Mouse (Mus musculus): Measurements from ENCODE around the gene Sec61b. TPM values are rescaled to one million over a fixed set of nuclear protein-coding genes. Genes with fewer than 3 reads are reported as not detected.

Sec61b gene
- polyA plus RNA-seq (2015; fragmentation: Nextera tagmentation; extraction: Ambion mirVana), result 256 and 269 TPM in 2 replicates

- H3K27ac ChIP-seq (replicated peaks), result peak within 1 kb of the TSS; percentile 99
- H3K9me3 ChIP-seq, result no peaks in the 10 kb centered on the region
- peaks cover 21% of the 10 kb centered on the region for H3K4me1 ChIP-seq
- peaks cover 48% of the 10 kb centered on the region for H3K36me3 ChIP-seq
- no peaks in the 10 kb centered on the region for H3K27me3 ChIP-seq
- under 1% methylated on average over 58 of the region's 58 CpGs for WGBS
- ATAC-seq (replicated peaks), result peak; percentile 98
- peak within 1 kb of the TSS; percentile 82 for H3K4me2 ChIP-seq (replicated peaks)
- H3K9ac ChIP-seq (replicated peaks), result peak within 1 kb of the TSS; percentile 92
- H3K4me3 ChIP-seq, result peak within 1 kb of the TSS; percentile 76
Observed at GRCm38 (mm10) chr4:47473968-47474729, at the start of gene Sec61b, which contains the start of gene Alg2. Gene Sec61b (plus strand): TSS chr4:47474658. Gene Alg2 (minus strand): TSS chr4:47474333.

GRCm38 (mm10) chr4:47425247-47425830 is 49.1 kb upstream of the Sec61b start:
- H3K4me3 ChIP-seq, result no peak overlapping the region
- no peaks in the 10 kb centered on the region for H3K4me1 ChIP-seq
- no peaks in the 10 kb centered on the region for H3K9me3 ChIP-seq
- H3K27me3 ChIP-seq, result no peaks in the 10 kb centered on the region; the same call in 1 of the 2 replicates
- ATAC-seq (replicated peaks), result no peak
- WGBS, result 82% methylated on average over 16 of the region's 16 CpGs
- no peaks in the 10 kb centered on the region for H3K36me3 ChIP-seq
- H3K4me2 ChIP-seq (replicated peaks), result no peak overlapping the region
- no peak overlapping the region for H3K27ac ChIP-seq (replicated peaks)
- H3K9ac ChIP-seq (replicated peaks), result no peak overlapping the region

DNA sequence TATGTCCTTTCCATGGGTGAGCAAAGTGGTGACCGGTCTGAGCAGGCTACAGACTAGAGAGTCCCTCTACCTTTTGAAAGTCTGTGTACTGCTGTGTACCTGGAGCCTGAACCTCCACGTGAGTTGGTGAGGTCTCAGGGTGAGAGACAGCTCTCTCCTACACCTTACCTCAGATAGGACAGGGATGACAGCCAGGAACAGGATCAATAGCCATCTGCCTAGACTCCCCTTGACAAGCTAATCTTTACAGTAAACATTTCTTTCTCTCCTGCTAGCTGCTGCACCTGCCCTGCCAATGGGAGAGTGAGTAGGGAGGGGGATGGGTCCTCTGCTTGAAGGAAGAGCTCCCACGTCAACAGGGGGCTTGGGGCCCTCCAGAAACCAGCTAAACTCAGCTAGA is 46.9 kb upstream of the Sec61b start:
- Histone ChIP-seq H3K27me3 (no peaks in the 10 kb centered on the region; the same call in 1 of the 2 replicates), H3K9ac (replicated peaks) (no peak overlapping the region), H3K36me3 (no peaks in the 10 kb centered on the region), H3K9me3 (no peaks in the 10 kb centered on the region), H3K4me1 (no peaks in the 10 kb centered on the region), H3K4me2 (replicated peaks) (no peak overlapping the region), H3K27ac (replicated peaks) (no peak overlapping the region), H3K4me3 (no peak overlapping the region)
- ATAC-seq (replicated peaks), result no peak
- 75% methylated on average over 3 of the region's 3 CpGs for WGBS

DNA sequence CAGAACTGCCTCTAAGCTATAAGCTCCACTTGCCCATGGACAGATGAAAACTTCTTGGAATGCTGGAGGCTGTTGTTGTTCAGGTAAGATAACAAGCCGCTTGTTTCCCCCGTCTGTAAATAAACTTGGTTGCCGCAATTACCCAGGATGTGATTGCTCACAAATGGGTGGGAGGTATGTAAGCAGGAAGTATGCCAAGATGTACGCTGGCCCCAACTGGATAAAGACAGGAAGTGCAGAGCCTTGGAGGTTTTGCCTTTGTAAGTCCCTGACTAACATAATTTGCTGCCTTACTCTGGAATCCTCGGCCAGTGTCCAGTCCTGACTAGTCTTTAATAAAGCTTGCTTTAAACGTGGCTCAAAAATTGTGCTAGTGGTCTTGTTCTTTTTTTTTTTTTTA is 43.9 kb upstream of the Sec61b start:
- Histone ChIP-seq H3K4me1 (no peaks in the 10 kb centered on the region), H3K27ac (replicated peaks) (no peak overlapping the region), H3K9ac (replicated peaks) (no peak overlapping the region), H3K27me3 (no peaks in the 10 kb centered on the region; the same call in 1 of the 2 replicates), H3K9me3 (no peaks in the 10 kb centered on the region), H3K4me3 (no peak overlapping the region), H3K4me2 (replicated peaks) (no peak overlapping the region), H3K36me3 (no peaks in the 10 kb centered on the region)
- WGBS, result 77% methylated on average over 6 of the region's 6 CpGs
- ATAC-seq (replicated peaks), result no peak

DNA sequence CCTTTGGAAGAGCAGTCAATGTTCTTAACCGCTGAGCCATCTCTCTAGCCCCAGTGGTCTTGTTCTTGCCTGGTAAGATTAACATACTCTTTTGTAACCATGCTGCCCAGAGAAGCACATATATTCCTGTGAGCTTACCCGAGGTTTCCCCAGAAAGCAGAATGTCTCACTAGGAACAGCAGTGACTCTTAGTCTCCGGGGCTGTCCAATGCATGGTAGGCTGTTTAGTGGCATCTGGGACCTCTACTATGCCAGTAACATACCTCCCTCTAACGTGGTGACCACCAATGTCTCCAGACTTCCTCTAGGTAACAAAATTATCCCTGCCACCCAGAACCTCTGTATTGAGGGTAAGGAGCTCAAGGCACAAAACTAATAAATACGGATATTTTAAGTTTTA is 43.4 kb upstream of the Sec61b start:
- Histone ChIP-seq H3K36me3 (no peaks in the 10 kb centered on the region), H3K27me3 (no peaks in the 10 kb centered on the region; the same call in 1 of the 2 replicates), H3K4me1 (no peaks in the 10 kb centered on the region), H3K4me2 (replicated peaks) (no peak overlapping the region), H3K9me3 (no peaks in the 10 kb centered on the region), H3K9ac (replicated peaks) (no peak overlapping the region), H3K27ac (replicated peaks) (no peak overlapping the region), H3K4me3 (no peak overlapping the region)
- WGBS, result 92% methylated on average over 5 of the region's 5 CpGs
- no peak for ATAC-seq (replicated peaks)

GRCm38 (mm10) chr4:47432766-47433165 is 41.7 kb upstream of the Sec61b start:
- ATAC-seq (replicated peaks), result no peak

DNA sequence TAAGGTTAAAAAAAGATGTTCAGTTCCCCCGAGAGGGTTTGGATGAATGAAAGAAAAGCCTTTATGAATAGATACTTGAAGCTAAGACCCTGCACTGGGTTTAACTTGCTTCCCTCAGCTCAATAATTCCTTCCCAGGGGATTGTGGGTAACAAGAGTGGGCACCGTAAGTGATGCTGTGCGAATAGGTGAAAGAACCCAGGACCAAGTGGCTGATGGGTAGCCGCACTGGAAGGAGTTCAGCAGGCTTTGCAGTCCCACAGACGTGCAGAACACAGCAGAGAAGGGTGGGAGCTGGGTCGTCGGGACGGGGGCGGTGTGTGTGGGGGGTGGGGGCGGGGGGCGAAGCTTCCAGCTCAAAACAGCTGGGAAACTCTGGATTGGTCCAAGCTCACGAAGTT is 39.3 kb upstream of the Sec61b start:
- no peak overlapping the region for H3K9ac ChIP-seq (replicated peaks)
- H3K9me3 ChIP-seq, result no peaks in the 10 kb centered on the region
- WGBS, result 66% methylated on average over 12 of the region's 12 CpGs
- no peak for ATAC-seq (replicated peaks)
- no peaks in the 10 kb centered on the region for H3K36me3 ChIP-seq
- peaks cover 14% of the 10 kb centered on the region for H3K4me1 ChIP-seq
- H3K27ac ChIP-seq (replicated peaks), result no peak overlapping the region
- H3K27me3 ChIP-seq, result no peaks in the 10 kb centered on the region
- H3K4me2 ChIP-seq (replicated peaks), result no peak overlapping the region
- H3K4me3 ChIP-seq, result no peak overlapping the region

More at GRCm38 (mm10) chr4:47432766-47433165, 41.7 kb upstream of the Sec61b start:
- Histone ChIP-seq H3K4me1 (peaks cover 6% of the 10 kb centered on the region), H3K36me3 (no peaks in the 10 kb centered on the region), H3K9ac (replicated peaks) (no peak overlapping the region), H3K4me2 (replicated peaks) (no peak overlapping the region), H3K27me3 (no peaks in the 10 kb centered on the region), H3K4me3 (no peak overlapping the region), H3K9me3 (no peaks in the 10 kb centered on the region), H3K27ac (replicated peaks) (no peak overlapping the region)
- 91% methylated on average over 7 of the region's 7 CpGs for WGBS

GRCm38 (mm10) chr4:47435566-47436360 is 38.7 kb upstream of the Sec61b start:
- H3K4me1 ChIP-seq, result peaks cover 14% of the 10 kb centered on the region
- no peak for ATAC-seq (replicated peaks)
- no peaks in the 10 kb centered on the region for H3K27me3 ChIP-seq
- no peak overlapping the region for H3K27ac ChIP-seq (replicated peaks)
- no peak overlapping the region for H3K9ac ChIP-seq (replicated peaks)
- H3K36me3 ChIP-seq, result no peaks in the 10 kb centered on the region
- 86% methylated on average over 28 of the region's 28 CpGs for WGBS
- H3K9me3 ChIP-seq, result no peaks in the 10 kb centered on the region
- no peak overlapping the region for H3K4me2 ChIP-seq (replicated peaks)
- H3K4me3 ChIP-seq, result no peak overlapping the region

DNA sequence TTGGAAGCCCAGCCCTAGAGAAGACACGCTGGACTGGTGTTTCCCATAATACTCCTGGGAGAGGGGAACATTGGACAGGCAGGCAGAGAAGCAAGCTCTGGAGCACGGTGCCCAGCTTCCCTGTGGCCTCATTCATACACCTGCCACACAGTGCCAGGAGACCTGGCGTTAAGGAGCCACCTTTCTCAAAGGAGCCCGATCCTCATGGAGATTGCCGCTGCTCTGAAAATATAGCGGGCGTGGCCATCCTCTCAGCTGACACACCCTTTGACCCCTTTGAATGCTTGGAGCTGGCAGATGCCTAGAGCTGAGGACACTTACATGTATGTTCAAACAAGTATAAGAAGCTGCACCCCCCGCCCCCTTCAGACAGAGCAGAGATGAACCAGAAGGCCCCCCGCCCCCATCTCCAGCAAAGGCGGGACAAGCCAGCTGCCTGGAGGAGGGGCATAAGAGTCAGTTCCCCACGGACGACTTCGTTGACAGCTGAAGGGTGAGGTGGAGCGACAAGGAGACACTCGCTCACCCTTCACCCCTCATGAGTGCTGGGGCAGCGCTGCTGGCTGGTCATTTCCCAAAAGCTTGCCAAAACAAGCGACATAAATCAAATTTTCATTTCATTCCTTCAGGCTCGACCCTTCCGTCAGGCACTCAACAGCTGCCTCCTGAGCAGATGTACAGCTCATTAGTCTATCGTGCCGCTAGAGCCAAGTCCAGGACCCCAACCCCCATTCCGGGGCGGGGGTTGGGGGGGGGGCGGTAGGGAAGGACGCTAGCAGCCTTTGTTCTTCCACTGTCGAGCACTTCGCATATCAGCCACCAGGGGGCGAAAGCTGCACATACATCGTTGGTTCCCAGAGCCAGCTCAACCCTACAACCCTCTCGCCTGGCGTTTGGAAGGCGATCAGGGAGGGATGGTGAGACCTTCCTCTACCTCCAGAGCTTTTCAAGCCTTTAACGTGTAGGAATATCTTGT is 36.8 kb upstream of the Sec61b start:
- Histone ChIP-seq H3K9ac (replicated peaks) (peak overlapping the region; percentile 74), H3K27me3 (no peaks in the 10 kb centered on the region), H3K4me2 (replicated peaks) (peak overlapping the region; percentile 93), H3K9me3 (no peaks in the 10 kb centered on the region), H3K4me1 (peaks cover 14% of the 10 kb centered on the region), H3K4me3 (peak overlapping the region; percentile 52), H3K27ac (replicated peaks) (peak overlapping the region; percentile 88), H3K36me3 (no peaks in the 10 kb centered on the region)
- WGBS, result 1% methylated on average over 33 of the region's 33 CpGs
- ATAC-seq (replicated peaks), result peak; percentile 93

- ATAC-seq (replicated peaks), result no peak
- no peak overlapping the region for H3K27ac ChIP-seq (replicated peaks)
- H3K9ac ChIP-seq (replicated peaks), result no peak overlapping the region
- no peak overlapping the region for H3K4me3 ChIP-seq
- WGBS, result 85% methylated on average over 6 of the region's 6 CpGs
- H3K4me2 ChIP-seq (replicated peaks), result no peak overlapping the region
- H3K4me1 ChIP-seq, result peaks cover 14% of the 10 kb centered on the region
- no peaks in the 10 kb centered on the region for H3K36me3 ChIP-seq
- no peaks in the 10 kb centered on the region for H3K9me3 ChIP-seq
- H3K27me3 ChIP-seq, result no peaks in the 10 kb centered on the region
Observed at GRCm38 (mm10) chr4:47438956-47439355, 35.5 kb upstream of the Sec61b start.

DNA sequence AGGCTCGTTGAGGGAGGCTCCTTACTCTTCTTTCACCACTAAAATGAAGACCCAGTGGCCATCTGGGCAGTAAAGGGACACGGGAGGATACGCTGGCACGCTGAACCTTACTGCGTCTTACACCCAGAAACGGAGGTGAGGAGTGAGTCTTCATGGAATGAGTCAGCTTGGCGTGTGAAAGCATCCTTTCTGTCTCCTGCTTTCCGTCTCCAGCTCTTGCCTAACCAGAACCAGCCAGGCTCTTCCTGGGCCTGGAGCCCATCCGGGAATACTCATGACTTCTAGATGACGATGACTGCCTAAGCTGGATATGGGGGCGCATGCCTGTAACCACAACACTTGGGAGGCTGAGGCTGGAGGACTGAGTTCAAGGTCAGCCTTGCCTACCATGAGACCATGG is 33.5 kb upstream of the Sec61b start:
- H3K9ac ChIP-seq (replicated peaks), result no peak overlapping the region
- H3K27me3 ChIP-seq, result no peaks in the 10 kb centered on the region
- no peaks in the 10 kb centered on the region for H3K36me3 ChIP-seq
- H3K4me1 ChIP-seq, result peaks cover 14% of the 10 kb centered on the region
- H3K4me3 ChIP-seq, result no peak overlapping the region
- WGBS, result 91% methylated on average over 11 of the region's 11 CpGs
- ATAC-seq (replicated peaks), result no peak
- H3K9me3 ChIP-seq, result no peaks in the 10 kb centered on the region
- no peak overlapping the region for H3K4me2 ChIP-seq (replicated peaks)
- no peak overlapping the region for H3K27ac ChIP-seq (replicated peaks)
